Comparison of ENCODE assay signal across 9 mouse cellular contexts in the genomic region with DNA sequence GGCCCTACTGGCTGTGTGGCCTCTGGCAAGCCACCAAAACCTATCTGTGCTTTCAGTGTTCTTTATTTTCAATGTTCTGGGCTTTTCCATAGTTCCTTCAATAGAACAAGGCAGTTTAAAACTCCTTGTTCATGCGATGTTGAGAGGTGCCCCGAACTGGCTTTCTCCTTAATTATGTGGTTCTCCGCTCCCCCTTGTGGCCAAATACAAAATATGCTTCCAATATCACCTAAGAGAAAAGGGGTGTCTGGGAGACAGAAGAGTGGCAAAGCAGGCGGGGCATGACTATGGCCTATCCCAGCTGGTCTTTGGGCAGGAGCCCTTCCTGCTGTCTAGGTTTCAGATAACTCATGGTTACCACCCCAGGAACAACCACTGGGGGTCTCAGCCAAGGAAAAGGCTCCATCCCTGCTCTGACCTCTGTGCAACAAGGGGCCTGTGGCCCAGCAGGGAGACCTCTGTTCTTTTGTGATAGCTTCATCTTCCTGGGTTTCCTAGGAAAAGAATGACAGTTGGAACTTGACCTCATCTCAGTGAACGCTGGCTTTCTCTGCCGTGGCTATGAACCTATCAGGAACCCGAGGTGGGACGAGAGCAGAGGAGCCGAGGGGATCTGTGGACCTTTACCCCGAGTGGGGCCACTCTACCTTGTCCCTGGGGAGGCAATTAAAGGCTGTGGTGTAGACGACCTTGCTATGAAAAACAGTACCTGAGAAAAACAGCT. TPM values are rescaled to one million over a fixed set of nuclear protein-coding genes. Genes with fewer than 3 reads are reported as not detected.
A peak's percentile ranks its signal among the peaks of the same experiment; 100 is the strongest.
DNase-seq lines count a peak whose midpoint lies in the region; ATAC-seq lines count a peak whose summit lies in the region.
"Had no signal": no experiment of that assay in that cellular context is flagged by ENCODE, and none has a peak within 500 bp of the region (broad histone marks: within the 10 kb centered on the region; RNA-seq: fewer than 3 reads in every experiment).

No protein-coding gene starts in this region.

- H3K36me3 ChIP-seq in heart, embryonic 12.5 days, result no peaks in the 10 kb centered on the region
- no peaks in the 10 kb centered on the region for H3K36me3 ChIP-seq in midbrain, embryonic 13.5 days
- no peaks in the 10 kb centered on the region for H3K36me3 ChIP-seq in midbrain, embryonic 11.5 days (ENCODE audit: control insufficient read depth, insufficient read depth, low read length)
- H3K36me3 ChIP-seq in midbrain, embryonic 14.5 days (ENCODE audit: control insufficient read depth, insufficient read depth, low read length), result no peaks in the 10 kb centered on the region

- ATAC-seq in heart, embryonic 12.5 days (ENCODE audit: insufficient number of reproducible peaks, low FRiP score), result no peak
- 0 out of 2 replicates have a peak, but pooled peaks have one; percentile 9 for ATAC-seq in midbrain, embryonic 13.5 days
- no peak for ATAC-seq in midbrain, embryonic 11.5 days (ENCODE audit: low FRiP score)
- no peak for ATAC-seq in midbrain, embryonic 14.5 days (ENCODE audit: low FRiP score, low TSS enrichment)
- no peak for ATAC-seq in erythroblast, adult 5-6 weeks (replicated peaks; ENCODE audit: low FRiP score, poor library complexity, severe bottlenecking)

- H3K9me3 ChIP-seq in heart, embryonic 12.5 days (replicated peaks), result no peaks in the 10 kb centered on the region
- H3K9me3 ChIP-seq in midbrain, embryonic 13.5 days, result no peaks in the 10 kb centered on the region
- H3K9me3 ChIP-seq in midbrain, embryonic 11.5 days (ENCODE audit: control insufficient read depth, low read length), result no peaks in the 10 kb centered on the region
- H3K9me3 ChIP-seq in midbrain, embryonic 14.5 days (ENCODE audit: control insufficient read depth, low read length), result no peaks in the 10 kb centered on the region

- H3K27me3 ChIP-seq in heart, embryonic 12.5 days (replicated peaks), result no peaks in the 10 kb centered on the region
- H3K27me3 ChIP-seq in midbrain, embryonic 13.5 days, result no peaks in the 10 kb centered on the region
- no peaks in the 10 kb centered on the region for H3K27me3 ChIP-seq in midbrain, embryonic 11.5 days (ENCODE audit: control insufficient read depth, insufficient read depth, low read length)
- H3K27me3 ChIP-seq in midbrain, embryonic 14.5 days (ENCODE audit: control insufficient read depth, insufficient read depth, low read length), result no peaks in the 10 kb centered on the region

- peak; percentile 91 for DNase-seq in heart, adult 11 months
- no peak for DNase-seq in midbrain, embryonic 11.5 days (ENCODE audit: low spot score, missing footprints)
- peak; percentile 77 for DNase-seq in embryo, embryonic 10.5 days (ENCODE audit: low spot score)
- peak; percentile 79 for DNase-seq in midbrain, embryonic 14.5 days
- DNase-seq in frontal cortex, postnatal 10 days (ENCODE audit: low spot score in 2 of 2), result no peak

- no peaks in the 10 kb centered on the region for H3K4me1 ChIP-seq in heart, embryonic 12.5 days (replicated peaks)
- no peaks in the 10 kb centered on the region for H3K4me1 ChIP-seq in midbrain, embryonic 13.5 days (replicated peaks)
- no peaks in the 10 kb centered on the region for H3K4me1 ChIP-seq in midbrain, embryonic 11.5 days (ENCODE audit: control insufficient read depth, insufficient read depth, low read length)
- H3K4me1 ChIP-seq in midbrain, embryonic 14.5 days (ENCODE audit: control insufficient read depth, insufficient read depth, low read length), result no peaks in the 10 kb centered on the region

- no peak overlapping the region for H3K9ac ChIP-seq in heart, embryonic 12.5 days
- H3K9ac ChIP-seq in midbrain, embryonic 13.5 days (replicated peaks), result no peak overlapping the region
- H3K9ac ChIP-seq in midbrain, embryonic 11.5 days (ENCODE audit: low read length), result no peak overlapping the region
- H3K9ac ChIP-seq in midbrain, embryonic 14.5 days (replicated peaks; ENCODE audit: low read length), result no peak overlapping the region

- H3K4me3 ChIP-seq in heart, embryonic 12.5 days, result no peak overlapping the region
- no peak overlapping the region for H3K4me3 ChIP-seq in midbrain, embryonic 13.5 days (replicated peaks)
- H3K4me3 ChIP-seq in midbrain, embryonic 11.5 days (ENCODE audit: low read depth, low read length), result no peak overlapping the region
- H3K4me3 ChIP-seq in midbrain, embryonic 14.5 days (replicated peaks; ENCODE audit: low read depth, low read length), result no peak overlapping the region

- WGBS in heart, embryonic 12.5 days, result 58% methylated on average over 11 of the region's 11 CpGs
- WGBS in midbrain, embryonic 13.5 days, result 59% methylated on average over 11 of the region's 11 CpGs
- WGBS in midbrain, embryonic 11.5 days, result 61% methylated on average over 11 of the region's 11 CpGs
- 60% methylated on average over 11 of the region's 11 CpGs for WGBS in midbrain, embryonic 14.5 days

- no peak overlapping the region for H3K4me2 ChIP-seq in heart, embryonic 12.5 days
- H3K4me2 ChIP-seq in midbrain, embryonic 13.5 days (replicated peaks), result no peak overlapping the region
- no peak overlapping the region for H3K4me2 ChIP-seq in midbrain, embryonic 11.5 days
- H3K4me2 ChIP-seq in midbrain, embryonic 14.5 days (ENCODE audit: low read length), result no peak overlapping the region

- no peak overlapping the region for H3K27ac ChIP-seq in heart, embryonic 12.5 days (ENCODE audit: poor library complexity, severe bottlenecking)
- H3K27ac ChIP-seq in midbrain, embryonic 13.5 days, result no peak overlapping the region
- no peak overlapping the region for H3K27ac ChIP-seq in midbrain, embryonic 11.5 days (ENCODE audit: low read depth, low read length)
- H3K27ac ChIP-seq in midbrain, embryonic 14.5 days (replicated peaks; ENCODE audit: low read depth, low read length), result no peak overlapping the region

RNA-seq across cellular contexts. Expression of gene Gucy2d, which starts 7.5 kb away (rescaled TPM):
- polyA plus RNA-seq in heart, embryonic 12.5 days (2016; fragmentation: Nextera tagmentation; extraction: Ambion mirVana), result not detected in 2 replicates
- polyA plus RNA-seq in midbrain, embryonic 13.5 days (2015; fragmentation: Nextera tagmentation; extraction: Ambion mirVana), result not detected in 2 replicates
- polyA plus RNA-seq in midbrain, embryonic 11.5 days (2014; fragmentation: Nextera tagmentation; extraction: Ambion mirVana), result not detected in 2 replicates
- 0.18 TPM in 1 of 2 replicates, not detected in the other for polyA plus RNA-seq in midbrain, embryonic 14.5 days (2014; fragmentation: Nextera tagmentation; extraction: Ambion mirVana)
- total RNA-seq in erythroblast, adult 5-6 weeks (2015; ENCODE audit: low replicate concordance), result not detected in 2 replicates
- not detected in 2 replicates for total RNA-seq in erythroblast, adult 5-6 weeks (2017; ENCODE audit: low replicate concordance)
- total RNA-seq: left cerebral cortex, adult 18-20 months had no signal

RNA-seq across cellular contexts. Expression of gene Lrrc32, which starts 41.3 kb away (rescaled TPM):
- polyA plus RNA-seq in heart, embryonic 12.5 days (2016; fragmentation: Nextera tagmentation; extraction: Ambion mirVana), result 7.5 TPM in 2 replicates
- polyA plus RNA-seq in midbrain, embryonic 13.5 days (2015; fragmentation: Nextera tagmentation; extraction: Ambion mirVana), result 2.7 and 3.8 TPM in 2 replicates
- 4.3 TPM in 2 replicates for polyA plus RNA-seq in midbrain, embryonic 11.5 days (2014; fragmentation: Nextera tagmentation; extraction: Ambion mirVana)
- 1.6 and 4.2 TPM in 2 replicates for polyA plus RNA-seq in midbrain, embryonic 14.5 days (2014; fragmentation: Nextera tagmentation; extraction: Ambion mirVana)
- not detected in 2 replicates for total RNA-seq in erythroblast, adult 5-6 weeks (2015; ENCODE audit: low replicate concordance)
- not detected in 2 replicates for total RNA-seq in erythroblast, adult 5-6 weeks (2017; ENCODE audit: low replicate concordance)

Comparison
In these comparisons a context has a peak if more than half of its experiments do, and no peak if none do; other contexts are left out.
1. DNase-seq: peak in heart, adult 11 months (single experiment), embryo, embryonic 10.5 days (single experiment) and midbrain, embryonic 14.5 days (single experiment); none in midbrain, embryonic 11.5 days (single experiment) and frontal cortex, postnatal 10 days (0 of 2).